Mouse (Mus musculus) small intestine, adult 2 months (tissue): Measurements from ENCODE around the gene Upk3a.

Source experiments
- CTCF ChIP-seq: fragments of 200-500 bp; IDR thresholded peaks from 2 replicates; pipeline ENCODE4 v1.5.1; 2012; ENCODE audit warnings: low read depth, mild to moderate bottlenecking, control low read depth, inconsistent platforms, low read length, moderate library complexity, mixed read lengths; ENCODE audit not compliant: insufficient replicate concordance, insufficient read length; ENCODE audit errors: extremely low read depth
- POLR2A ChIP-seq: fragments of 200-500 bp; IDR thresholded peaks from 2 replicates; pipeline ENCODE4 v1.6.1; 2012; ENCODE audit warnings: low read depth, mild to moderate bottlenecking, control low read depth, inconsistent platforms, low read length, moderate library complexity

DNA sequence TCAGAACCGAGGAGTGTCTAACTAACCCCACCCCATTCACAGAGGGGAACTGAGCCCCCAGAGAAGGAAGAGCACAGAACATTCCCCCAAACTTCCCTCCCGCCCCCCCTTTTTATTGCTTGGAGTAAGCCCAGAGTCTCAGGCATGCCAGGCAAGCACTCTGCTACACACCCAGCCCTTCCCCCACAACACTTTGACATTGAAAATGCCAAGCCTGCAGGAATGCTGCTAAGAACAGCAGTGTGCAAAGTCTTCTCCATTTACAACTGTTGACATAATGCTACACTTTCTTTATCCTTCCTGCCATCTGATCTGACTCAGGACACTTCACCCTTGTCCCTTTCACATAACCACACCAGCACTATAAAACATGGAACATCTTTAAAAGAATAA, 4.3 kb upstream of the Upk3a start:
- no peak for TF ChIP-seq CTCF
- no peak for TF ChIP-seq POLR2A
